Mouse (Mus musculus) lung, embryonic 14.5 days (tissue): ENCODE results near the gene Tbx3. TPM values are rescaled to one million over a fixed set of nuclear protein-coding genes. Genes with fewer than 3 reads are reported as not detected.
A peak's percentile ranks its signal among the peaks of the same experiment; 100 is the strongest.

Experiments used
- ATAC-seq: fragments of 200-750 bp; cut with Nextera tagmentation; 2 replicates; pipeline ENCODE4 v1.8.0; 2017; ENCODE audit warnings: mild to moderate bottlenecking, moderate TSS enrichment, moderate library complexity; ENCODE audit not compliant: insufficient read depth
- DNase-seq: peaks from one replicate; pipeline ENCODE4 v3.0.0-alpha.2; 2015
- H3K27ac ChIP-seq: fragments of 300-500 bp; sonication (generic); 2 replicates; pipeline ENCODE4 v1.5.1; 2014; ENCODE audit warnings: low read depth, mild to moderate bottlenecking, moderate library complexity
- H3K27me3 ChIP-seq: fragments of 300-500 bp; sonication (generic); 2 replicates; pipeline ENCODE4 v1.6.1; 2014; ENCODE audit warnings: low read length, control low read depth; ENCODE audit not compliant: insufficient read depth
- H3K36me3 ChIP-seq: fragments of 300-500 bp; sonication (generic); 2 replicates; pipeline ENCODE4 v1.6.1; 2014; ENCODE audit warnings: control low read depth; ENCODE audit not compliant: insufficient read depth
- H3K4me1 ChIP-seq: fragments of 300-500 bp; sonication (generic); 2 replicates; pipeline ENCODE4 v1.6.1; 2014; ENCODE audit warnings: antibody characterized with exemption, control low read depth; ENCODE audit not compliant: insufficient read depth
- H3K4me2 ChIP-seq: fragments of 300-500 bp; sonication (generic); 2 replicates; pipeline ENCODE4 v1.6.1; 2014; ENCODE audit warnings: mild to moderate bottlenecking
- H3K4me3 ChIP-seq: fragments of 300-500 bp; sonication (generic); 2 replicates; pipeline ENCODE4 v1.5.1; 2014; ENCODE audit warnings: low read depth, low read length
- H3K9ac ChIP-seq: fragments of 300-500 bp; sonication (generic); 2 replicates; pipeline ENCODE4 v1.6.1; 2014
- H3K9me3 ChIP-seq: fragments of 300-500 bp; sonication (generic); 2 replicates; pipeline ENCODE4 v1.6.1; 2016; ENCODE audit warnings: low read depth, low read length, control low read depth
- CTCF ChIP-seq: IDR thresholded peaks from 2 replicates; pipeline ENCODE4 v1.5.1; 2016; ENCODE audit warnings: antibody characterized with exemption, low read depth
- WGBS: fragments of 180-500 bp; shearing (Covaris S2); extraction: QIAGEN DNeasy Blood & Tissue Kit; methylation state at CpG from one replicate; pipeline ENCODE4 v1.1.7; 2014; 5-methylcytosine and 5-hydroxymethylcytosine counted together
- polyA plus RNA-seq: library from polyadenylated mRNA; unstranded; fragments of >200 nt; fragmentation: Nextera tagmentation; extraction: Ambion mirVana; gene quantifications from 2 replicates; pipeline ENCODE4 v1.2.1, GENCODE M21; 2014

Tbx3 gene
- polyA plus RNA-seq, 1 experiment from 2014 or later: 82.1 TPM

GRCm38 (mm10) chr5:119683861-119684260, 13.4 kb downstream of the Tbx3 start:
- WGBS: 33% methylated on average over 5 of the region's 5 CpGs
- H3K9me3 ChIP-seq: no peaks in the 10 kb centered on the region

GRCm38 (mm10) chr5:119684701-119685391, 14.4 kb downstream of the Tbx3 start:
- peak; percentile 64 for DNase-seq
- TF ChIP-seq CTCF: no peak
- peak overlapping the region; percentile 73 for H3K4me2 ChIP-seq
- H3K27ac ChIP-seq: peak overlapping the region; percentile 89
- peaks cover 79% of the 10 kb centered on the region for H3K27me3 ChIP-seq
- H3K9me3 ChIP-seq: no peaks in the 10 kb centered on the region
- peaks cover 45% of the 10 kb centered on the region for H3K36me3 ChIP-seq
- 0 out of 2 replicates have a peak overlapping the region, but pooled peaks have one; percentile 42 for H3K9ac ChIP-seq
- H3K4me3 ChIP-seq: no peak overlapping the region
- WGBS: 10% methylated on average over 15 of the region's 15 CpGs
- ATAC-seq: peak; percentile 15; the same call in 1 of the 2 replicates
- peaks cover 25% of the 10 kb centered on the region for H3K4me1 ChIP-seq

More at GRCm38 (mm10) chr5:119683861-119684260, 13.4 kb downstream of the Tbx3 start:
- Histone ChIP-seq H3K9ac (peak overlapping the region; percentile 1; the same call in 1 of the 2 replicates), H3K36me3 (peaks cover 50% of the 10 kb centered on the region), H3K4me3 (no peak overlapping the region; the same call in 1 of the 2 replicates), H3K4me1 (peaks cover 25% of the 10 kb centered on the region), H3K27ac (peak overlapping the region; percentile 89), H3K4me2 (peak overlapping the region; percentile 78), H3K27me3 (peaks cover 69% of the 10 kb centered on the region)
- no peak for DNase-seq
- no peak for ATAC-seq
- TF ChIP-seq CTCF: no peak

GRCm38 (mm10) chr5:119685446-119686198, 15.2 kb downstream of the Tbx3 start:
- 2% methylated on average over 22 of the region's 22 CpGs for WGBS
- peak; percentile 77 for ATAC-seq
- Histone ChIP-seq H3K9ac (peak overlapping the region; percentile 42), H3K4me1 (peaks cover 23% of the 10 kb centered on the region), H3K4me3 (peak overlapping the region; percentile 38), H3K9me3 (no peaks in the 10 kb centered on the region), H3K27ac (peak overlapping the region; percentile 89), H3K27me3 (peaks cover 75% of the 10 kb centered on the region), H3K4me2 (peak overlapping the region; percentile 73), H3K36me3 (peaks cover 37% of the 10 kb centered on the region)
- TF ChIP-seq CTCF: no peak
- DNase-seq: peak; percentile 76

GRCm38 (mm10) chr5:119686199-119686964, 15.9 kb downstream of the Tbx3 start:
- Histone ChIP-seq H3K4me1 (peaks cover 22% of the 10 kb centered on the region), H3K36me3 (peaks cover 30% of the 10 kb centered on the region), H3K27ac (no peak overlapping the region; the same call in 1 of the 2 replicates), H3K9ac (peak overlapping the region; percentile 44), H3K4me3 (peak overlapping the region; percentile 38), H3K9me3 (no peaks in the 10 kb centered on the region), H3K27me3 (peaks cover 67% of the 10 kb centered on the region), H3K4me2 (peak overlapping the region; percentile 73)
- peak; percentile 46 for TF ChIP-seq CTCF
- DNase-seq: peak; percentile 75
- no peak for ATAC-seq
- 2% methylated on average over 30 of the region's 30 CpGs for WGBS

GRCm38 (mm10) chr5:119687005-119687855, 16.8 kb downstream of the Tbx3 start:
- DNase-seq: peak; percentile 63
- Histone ChIP-seq H3K27ac (no peak overlapping the region), H3K4me2 (peak overlapping the region; percentile 73)

GRCm38 (mm10) chr5:119687856-119688206, 17.4 kb downstream of the Tbx3 start:
- TF ChIP-seq CTCF: no peak
- peaks cover 15% of the 10 kb centered on the region for H3K36me3 ChIP-seq
- no peaks in the 10 kb centered on the region for H3K9me3 ChIP-seq
- H3K27me3 ChIP-seq: peaks cover 56% of the 10 kb centered on the region
- H3K9ac ChIP-seq: no peak overlapping the region
- H3K27ac ChIP-seq: no peak overlapping the region
- 35% methylated on average over 22 of the region's 22 CpGs for WGBS
- no peak overlapping the region for H3K4me3 ChIP-seq
- peak overlapping the region; percentile 73; the same call in 1 of the 2 replicates for H3K4me2 ChIP-seq
- ATAC-seq (no peak), DNase-seq (no peak)
- peaks cover 22% of the 10 kb centered on the region for H3K4me1 ChIP-seq

More at GRCm38 (mm10) chr5:119687005-119687855, 16.8 kb downstream of the Tbx3 start:
- Histone ChIP-seq H3K9ac (peak overlapping the region; percentile 44), H3K27me3 (peaks cover 61% of the 10 kb centered on the region), H3K9me3 (no peaks in the 10 kb centered on the region), H3K4me3 (peak overlapping the region; percentile 38; the same call in 1 of the 2 replicates), H3K36me3 (peaks cover 21% of the 10 kb centered on the region), H3K4me1 (peaks cover 22% of the 10 kb centered on the region)
- TF ChIP-seq CTCF: no peak
- ATAC-seq: no peak
- 9% methylated on average over 36 of the region's 36 CpGs for WGBS
